Mouse (Mus musculus) left cerebral cortex, postnatal 36 days (tissue): Measurements from ENCODE around the gene Ern1. TPM values are rescaled to one million over a fixed set of nuclear protein-coding genes. Genes with fewer than 3 reads are reported as not detected.
"Not testable (repeated sequence)": the region's sequence is repeated elsewhere in the genome, so short reads cannot be mapped to it uniquely, and the experiment has no call there.

Experiments used
- DNase-seq, 2 experiments: peaks; one replicate each; pipeline ENCODE4 v3.0.0; 2021 to 2022; ENCODE audit warnings: low spot score in 2 of 2, mixed read lengths in 1 of 2
- intact Hi-C: fragments of 180-260 bp; cut with DNase I; formaldehyde crosslinking; loops from one replicate; pipeline ENCODE4 v1.15.1; 2025
- total RNA-seq, 2 experiments: library from RNA; stranded (reverse); gene quantifications; 2 replicates each; pipeline ENCODE4 v1.2.3; 2021

Ern1 gene
- total RNA-seq, 2 experiments from 2014 or later = 9.8 to 9.9 TPM

- intact Hi-C loops = loop anchor here (10.0 kb wide), 1 partner anchor 334 kb away; no protein-coding TSS in a partner anchor
- no peak for DNase-seq
These were observed 77.1 kb downstream of the Ern1 start for GRCm38 (mm10) chr11:106410507-106410906.

DNA sequence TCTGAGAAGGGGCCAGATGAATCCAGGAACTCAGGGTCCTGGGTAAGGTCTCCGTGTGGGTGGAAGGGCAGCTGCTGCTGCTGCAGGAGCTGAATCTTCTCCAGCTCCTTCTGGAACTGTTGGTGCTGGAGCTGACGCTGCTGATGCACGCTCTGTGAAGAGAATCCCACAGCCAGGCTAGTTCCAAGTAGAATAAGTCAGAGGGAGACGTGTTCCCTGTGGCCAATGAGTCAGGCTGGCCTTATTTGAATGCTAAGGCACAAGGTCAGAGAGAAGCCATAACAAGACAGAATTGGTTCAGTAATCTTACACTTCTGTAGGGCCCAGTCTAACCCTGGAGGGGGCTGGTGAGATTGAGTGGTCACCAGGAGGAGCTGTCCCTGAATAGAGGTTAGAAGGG is 77.6 kb downstream of the Ern1 start:
- intact Hi-C loops = loop anchor here (10.0 kb wide), 1 partner anchor 335 kb away; no protein-coding TSS in a partner anchor
- no peak for DNase-seq

DNA sequence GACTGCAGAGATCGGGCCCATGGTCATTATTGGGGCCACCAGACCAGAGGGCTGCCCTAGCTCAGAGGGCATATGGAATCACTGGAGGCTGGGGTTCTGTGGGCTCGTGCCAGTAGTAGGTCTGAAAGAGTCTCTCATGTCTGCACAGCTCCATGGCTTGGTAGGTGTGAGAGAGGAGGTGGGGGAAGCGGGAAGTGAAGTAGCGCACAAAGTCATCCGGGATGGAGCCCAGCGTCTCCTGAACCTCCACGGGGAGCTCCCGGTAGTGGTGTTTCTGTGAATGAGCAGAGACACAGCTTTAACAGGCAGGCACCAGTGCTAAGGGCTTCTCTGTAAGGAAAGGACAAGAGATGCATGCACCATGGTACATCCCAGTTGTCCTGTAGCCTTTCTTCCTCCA is 89.2 kb downstream of the Ern1 start:
- intact Hi-C loops = no loop called here
- DNase-seq = no peak

GRCm38 (mm10) chr11:106397656-106398055 is 90.0 kb downstream of the Ern1 start:
- no peak for DNase-seq
- intact Hi-C loops = no loop called here

DNA sequence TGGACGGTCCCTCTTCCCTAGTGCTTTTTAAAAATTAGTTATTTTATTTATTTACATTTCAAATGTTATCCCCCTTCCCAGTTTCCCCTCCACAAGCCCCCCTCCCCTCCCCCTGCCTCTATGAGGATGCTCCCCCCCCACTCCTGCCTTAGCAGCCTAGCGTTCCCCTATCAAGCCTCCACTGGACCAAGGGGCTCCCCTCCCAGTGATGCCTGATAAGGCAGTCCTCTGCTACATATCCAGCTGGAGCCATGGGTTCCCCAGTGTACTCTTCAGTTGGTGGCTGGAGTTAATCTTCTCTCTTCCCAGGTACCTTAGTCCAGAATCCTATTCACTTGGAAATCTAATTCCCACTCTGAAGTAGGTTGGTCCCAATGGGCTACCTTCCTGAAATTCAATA is 93.6 kb downstream of the Ern1 start:
- intact Hi-C loops, DNase-seq: not testable (repeated sequence)

DNA sequence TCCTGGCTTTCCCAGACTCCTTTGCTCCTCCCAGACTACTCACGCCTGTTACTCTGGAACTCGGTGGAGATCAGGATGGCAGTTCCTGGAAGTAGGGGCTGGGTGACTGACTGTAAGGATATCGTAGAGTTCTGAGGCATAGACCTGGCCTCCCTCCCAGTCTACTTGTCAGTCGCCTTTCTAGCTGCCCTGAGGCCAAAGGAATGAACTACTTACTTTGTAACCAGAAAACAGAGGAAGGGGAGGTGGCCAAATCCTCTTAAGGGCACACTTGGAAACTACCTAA is 94.4 kb downstream of the Ern1 start:
- DNase-seq = no peak
- intact Hi-C loops = no loop called here

DNA sequence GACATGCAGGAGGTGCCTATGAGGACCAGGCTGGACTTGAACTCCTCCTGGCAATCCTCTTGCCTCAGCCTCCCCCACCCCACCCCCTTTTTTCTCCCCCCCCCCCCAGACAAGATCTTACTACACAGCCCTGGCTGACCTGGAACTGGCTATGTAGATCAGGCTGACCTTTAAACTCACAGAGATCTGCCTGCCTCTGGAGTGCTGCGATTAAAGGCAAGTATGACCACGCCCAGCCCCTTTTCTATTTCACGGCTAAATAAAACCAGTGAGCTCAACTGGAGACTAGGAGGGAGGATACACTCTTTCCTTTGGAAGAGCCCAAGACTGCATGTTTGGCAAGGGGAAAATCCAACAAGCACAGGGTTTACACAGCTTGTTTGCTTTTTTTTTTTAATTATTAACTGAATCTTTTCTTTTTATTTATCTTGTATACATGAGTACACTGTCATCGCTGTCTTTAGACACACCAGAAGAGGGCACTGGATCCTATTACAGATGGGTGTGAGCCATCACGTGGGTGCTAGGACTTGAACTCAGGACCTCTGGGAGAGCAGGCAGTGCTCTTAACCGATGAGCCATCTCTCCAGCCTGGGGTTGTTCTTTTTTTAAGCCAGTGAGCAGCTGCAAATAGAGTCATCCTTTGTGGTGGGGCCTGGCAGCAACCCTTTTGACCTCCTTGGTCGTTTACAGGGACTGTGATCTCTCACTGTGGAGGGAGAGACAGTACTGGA is 94.9 kb downstream of the Ern1 start:
- intact Hi-C loops = loop anchor here (1.0 kb wide), 1 partner anchor 90 kb away; no protein-coding TSS in a partner anchor
- no peak for DNase-seq

DNA sequence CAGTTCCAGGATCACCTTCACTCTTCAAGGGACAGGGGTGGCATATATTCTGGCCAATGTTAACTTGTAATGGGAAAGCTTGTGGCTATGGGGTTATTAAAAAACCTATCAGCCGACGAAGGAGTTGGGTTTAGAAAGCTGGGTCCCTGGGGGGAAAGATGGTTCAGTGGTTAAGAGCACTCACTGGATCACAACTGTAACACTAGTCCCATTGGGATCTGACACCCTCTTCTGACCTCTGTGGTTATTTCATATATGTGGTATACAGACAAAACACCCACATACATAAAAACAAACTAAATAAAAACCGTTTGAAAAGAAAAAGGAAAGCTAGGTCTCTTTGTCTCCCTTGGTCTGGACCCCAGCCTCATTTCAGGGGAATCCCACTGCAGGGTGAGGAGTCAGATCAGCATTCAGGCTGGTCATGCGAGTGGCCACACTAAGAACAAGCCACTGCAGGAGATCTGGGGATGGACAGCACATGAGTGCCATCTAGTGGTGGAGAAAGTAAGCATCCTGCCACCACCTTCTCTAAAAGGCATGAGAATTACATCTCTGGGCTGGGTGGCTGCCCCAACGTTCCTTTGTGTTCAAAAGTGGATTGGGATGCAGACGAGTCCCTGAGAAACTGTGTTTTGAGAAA is 96.0 kb downstream of the Ern1 start:
- DNase-seq = peak; percentile 60 to 66
- intact Hi-C loops = loop anchor here (1.0 kb wide), 1 partner anchor 89 kb away; no protein-coding TSS in a partner anchor

DNA sequence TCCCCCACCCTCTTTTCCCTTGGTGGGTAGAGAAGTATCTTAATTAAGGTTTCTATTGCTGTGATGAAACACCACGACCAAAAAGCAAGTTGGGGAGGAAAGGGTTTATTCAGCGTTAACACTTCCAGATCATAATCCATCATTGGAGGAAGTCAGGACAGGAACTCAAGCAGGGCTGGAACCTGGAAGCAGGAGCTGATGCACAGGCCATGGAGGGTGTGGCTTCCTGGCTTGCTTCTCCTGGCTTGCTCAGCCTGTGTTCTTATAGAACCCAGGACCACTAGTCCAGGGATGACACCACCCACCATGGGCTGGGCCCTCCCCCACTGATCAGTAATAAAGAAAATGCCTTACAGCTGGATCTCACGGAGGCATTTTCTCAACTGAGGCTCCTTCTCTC is 96.9 kb downstream of the Ern1 start:
- no peak for DNase-seq
- intact Hi-C loops = no loop called here

- no peak for DNase-seq
- intact Hi-C loops = no loop called here
These were observed 98.0 kb downstream of the Ern1 start for GRCm38 (mm10) chr11:106389611-106390010.

GRCm38 (mm10) chr11:106387791-106388216 is 99.8 kb downstream of the Ern1 start, which contains the start of gene Icam2:
Gene Icam2, minus strand, starts transcription at chr11:106388075.
- intact Hi-C loops = no loop called here
- no peak for DNase-seq

GRCm38 (mm10) chr11:106387020-106387419 is 100.6 kb downstream of the Ern1 start:
- intact Hi-C loops = no loop called here
- no peak for DNase-seq

DNA sequence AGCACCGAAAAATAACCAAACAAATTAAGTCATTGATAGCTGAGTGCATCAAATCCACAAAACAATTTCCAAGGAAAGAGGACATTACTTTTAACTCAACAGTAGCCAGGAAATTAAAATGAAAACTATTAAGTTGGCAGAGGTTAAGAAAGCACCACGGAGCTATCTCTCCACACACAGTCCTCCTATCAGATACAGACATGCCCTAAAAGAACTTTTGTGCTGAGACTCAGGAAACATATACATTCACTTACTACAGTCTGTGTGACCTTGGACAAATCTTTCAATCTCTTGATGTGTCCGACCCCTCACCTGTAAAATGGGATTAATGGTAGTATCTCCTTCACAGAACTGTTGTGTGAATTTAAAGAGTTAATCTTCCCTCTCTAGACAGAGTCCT is 101.2 kb downstream of the Ern1 start:
- DNase-seq = no peak
- intact Hi-C loops = no loop called here

DNA sequence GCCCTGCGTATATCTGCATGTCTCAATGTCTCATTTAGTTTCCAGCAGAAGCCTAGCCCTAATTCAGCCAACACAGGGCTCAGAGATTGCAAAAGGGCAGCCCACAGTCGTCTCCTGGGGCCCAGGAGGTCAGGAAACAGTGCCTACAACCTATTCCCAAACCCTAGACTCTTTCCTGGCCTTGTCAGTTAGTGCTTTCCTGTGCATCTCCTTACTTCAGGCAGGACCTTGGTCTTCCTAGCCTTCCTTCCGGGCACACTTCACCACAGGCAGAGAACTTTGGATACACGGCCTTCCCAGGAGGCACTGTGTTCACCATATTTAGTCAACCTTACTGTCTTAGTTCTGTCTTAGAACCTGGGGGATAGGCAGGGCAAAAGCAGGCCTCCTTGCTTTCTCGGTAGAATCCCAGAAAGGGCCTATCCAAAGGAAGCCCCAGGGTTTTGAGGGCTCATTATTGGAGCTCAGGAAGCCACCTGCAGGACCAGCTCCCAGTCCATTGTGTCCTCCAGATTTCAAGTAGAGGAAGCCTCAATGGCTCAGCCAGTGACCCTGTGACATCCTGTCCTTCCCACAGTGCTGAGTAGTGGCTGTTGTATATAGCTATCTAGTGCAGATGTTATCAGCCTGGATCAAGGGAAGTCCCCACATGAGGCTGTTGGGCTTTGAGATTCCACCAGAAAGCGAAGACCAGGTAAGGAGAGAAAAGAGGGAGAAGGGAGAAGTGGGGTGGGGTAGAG is 104.4 kb downstream of the Ern1 start:
- no peak for DNase-seq
- intact Hi-C loops = loop anchor here (5.0 kb wide), 1 partner anchor 56 kb away; no protein-coding TSS in a partner anchor

DNA sequence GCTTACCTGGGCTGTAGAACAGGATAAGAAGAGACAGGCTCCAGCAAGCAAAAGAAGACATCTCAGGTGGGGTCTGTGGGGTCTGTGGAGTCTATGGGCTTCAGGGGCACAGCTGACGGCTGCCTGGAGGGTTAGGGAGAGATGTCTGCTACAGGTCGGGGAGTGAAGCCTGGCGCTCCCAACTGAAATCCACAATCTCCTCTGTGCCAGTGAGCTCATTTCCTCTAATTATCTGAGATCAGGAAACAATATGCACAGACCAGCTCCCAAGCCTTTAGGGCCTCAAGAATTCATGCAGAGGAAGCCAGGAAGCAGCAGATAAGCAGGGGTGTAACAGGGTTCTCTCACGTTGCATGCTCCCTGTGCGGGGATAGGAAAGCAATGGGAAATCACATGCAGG is 105.2 kb downstream of the Ern1 start:
- intact Hi-C loops = loop anchor here (5.0 kb wide), 1 partner anchor 55 kb away; no protein-coding TSS in a partner anchor
- DNase-seq = no peak

DNA sequence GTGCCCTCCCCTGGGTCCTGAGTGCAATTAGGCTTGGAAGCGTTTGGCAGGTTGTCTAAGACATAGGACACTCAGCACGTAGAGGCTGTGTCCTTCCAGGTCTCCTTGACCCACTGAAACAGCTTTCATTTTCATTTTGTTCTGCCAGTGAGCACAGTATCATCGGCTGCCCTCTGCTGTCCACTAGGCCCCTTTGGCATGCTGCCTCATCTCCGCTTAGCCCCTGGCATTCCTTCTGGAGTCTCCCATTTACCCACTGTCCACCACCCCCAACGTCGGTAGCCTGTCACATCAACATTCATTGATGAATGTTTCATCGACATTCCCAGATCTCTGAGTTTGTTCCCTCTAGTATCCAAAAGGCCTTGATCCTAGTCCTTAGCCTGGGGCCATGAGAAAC is 105.8 kb downstream of the Ern1 start:
- intact Hi-C loops = loop anchor here (5.0 kb wide), 1 partner anchor 55 kb away; no protein-coding TSS in a partner anchor

GRCm38 (mm10) chr11:106381011-106381410 is 106.6 kb downstream of the Ern1 start:
- intact Hi-C loops = loop anchor here (5.0 kb wide), 1 partner anchor 54 kb away; no protein-coding TSS in a partner anchor
- DNase-seq = no peak

More for the DNA sequence above, 105.8 kb downstream of the Ern1 start:
- no peak for DNase-seq

DNA sequence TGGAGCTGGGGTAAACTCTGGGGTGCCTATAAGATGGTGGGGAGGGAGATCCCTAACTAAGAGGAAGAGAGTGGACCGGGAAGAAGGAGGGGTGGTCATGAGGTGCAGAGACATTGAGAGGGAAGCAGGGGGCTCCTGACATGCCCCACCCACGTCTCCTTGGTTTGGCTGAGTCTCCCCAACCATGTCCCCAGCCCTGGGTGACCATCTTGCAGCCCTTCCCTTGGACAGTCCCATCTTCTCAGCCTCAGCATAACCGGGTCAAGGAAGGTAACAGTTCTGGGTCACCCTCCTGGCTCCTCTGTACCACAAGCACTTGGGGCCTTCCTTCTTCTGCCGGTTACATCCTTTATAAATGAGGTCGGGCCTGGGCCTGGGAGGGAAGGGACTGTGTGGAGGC is 112.7 kb downstream of the Ern1 start:
- no peak for DNase-seq
- intact Hi-C loops = no loop called here

DNA sequence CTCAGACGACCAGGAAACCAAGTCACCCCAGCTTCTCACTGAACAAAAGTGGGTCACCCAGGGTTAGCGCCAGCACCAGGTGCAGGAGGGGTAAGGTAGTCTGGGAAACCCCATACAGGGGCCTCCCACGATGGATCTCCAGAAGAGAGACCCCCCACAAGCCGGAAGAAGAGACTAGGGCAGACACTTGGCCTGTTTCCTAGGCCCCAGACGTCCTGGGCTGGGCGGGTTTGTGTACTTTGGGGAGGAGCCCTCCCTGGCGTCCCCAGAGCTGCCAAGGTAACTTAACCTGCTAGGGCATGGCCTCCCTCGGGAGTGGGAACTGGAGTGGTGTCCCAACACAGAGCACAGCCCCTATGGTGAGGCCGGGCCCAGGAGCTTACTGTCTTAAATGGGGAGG is 113.1 kb downstream of the Ern1 start:
- no peak for DNase-seq
- intact Hi-C loops = no loop called here

- DNase-seq = no peak
- intact Hi-C loops = no loop called here
These were observed 113.7 kb downstream of the Ern1 start for GRCm38 (mm10) chr11:106373998-106374397.
